Mouse (Mus musculus) heart, postnatal 0 days (tissue): ENCODE measurements at regions not wholly inside any gene's neighbourhood (a gene's known extent, or its start where the extent isn't known, plus 50 kb on each side); places are given as distances from the start of the nearest gene placed in this dataset.

ENCODE experiments used
- CTCF ChIP-seq: IDR thresholded peaks from 2 replicates; pipeline ENCODE4 v1.5.1; 2016; ENCODE audit warnings: antibody characterized with exemption, control low read depth, low read depth
- EP300 ChIP-seq: IDR thresholded peaks from 2 replicates; pipeline ENCODE4 v1.6.1; 2016; ENCODE audit warnings: antibody characterized with exemption, low read depth

DNA sequence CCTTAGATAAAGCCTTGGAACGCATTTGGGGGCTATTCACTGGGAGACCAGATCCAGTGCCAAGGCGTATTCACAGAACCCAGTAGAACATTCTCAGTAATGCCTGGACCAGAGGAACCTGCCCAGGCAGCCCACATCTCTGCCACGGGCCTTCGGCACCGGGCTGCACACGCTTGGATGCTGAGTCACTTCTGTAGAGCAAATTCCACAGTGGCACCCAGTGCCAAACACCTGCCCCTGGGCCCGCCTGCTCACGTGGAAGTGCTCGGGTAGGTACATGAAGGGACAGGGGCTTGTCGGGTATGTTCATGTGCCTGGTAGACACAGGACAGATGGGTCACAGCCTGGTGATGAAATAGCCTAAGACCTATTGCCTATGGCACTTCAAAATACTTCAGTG, 152.8 kb downstream of the Dll1 start:
- TF ChIP-seq CTCF: no peak
- TF ChIP-seq EP300: no peak
